Mouse (Mus musculus): ENCODE measurements around the gene Hist1h2af. TPM values are rescaled to one million over a fixed set of nuclear protein-coding genes. Genes with fewer than 3 reads are reported as not detected.
"Not testable (repeated sequence)": the region's sequence is repeated elsewhere in the genome, so short reads cannot be mapped to it uniquely, and the experiment has no call there.

Gene Hist1h2af
- total RNA-seq, 2 experiments from 2014 or later, result 27.0 to 28.3 TPM

DNA sequence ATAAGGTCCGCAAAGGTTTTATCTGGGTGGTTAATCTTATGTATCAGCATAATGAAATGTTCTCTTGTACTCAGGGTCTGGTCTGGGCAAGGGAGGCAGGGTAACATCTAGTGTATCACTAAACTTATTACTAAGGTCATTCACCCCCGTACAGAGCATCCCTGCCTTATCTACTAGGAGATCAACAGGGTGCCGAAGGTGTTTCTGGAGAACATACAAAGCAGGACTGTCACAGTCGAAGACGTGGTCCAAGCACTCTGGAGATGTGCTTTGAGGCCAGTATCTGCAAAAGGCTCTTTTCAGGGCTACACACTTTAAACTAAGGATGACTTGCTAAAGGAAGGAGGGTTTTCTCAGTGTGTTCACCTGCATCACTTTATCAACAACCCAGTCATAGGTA, 13.0 kb downstream of the Hist1h2af start:
- intact Hi-C loops (cut with DNase I), result no loop called here
- no peak for DNase-seq (ENCODE audit: extremely low spot score in 1 of 2, low spot score in 2 of 2)

- DNase-seq (ENCODE audit: extremely low spot score in 1 of 2, low spot score in 2 of 2), result no peak
These were observed 17.0 kb downstream of the Hist1h2af start for GRCm38 (mm10) chr13:23550761-23551145.

DNA sequence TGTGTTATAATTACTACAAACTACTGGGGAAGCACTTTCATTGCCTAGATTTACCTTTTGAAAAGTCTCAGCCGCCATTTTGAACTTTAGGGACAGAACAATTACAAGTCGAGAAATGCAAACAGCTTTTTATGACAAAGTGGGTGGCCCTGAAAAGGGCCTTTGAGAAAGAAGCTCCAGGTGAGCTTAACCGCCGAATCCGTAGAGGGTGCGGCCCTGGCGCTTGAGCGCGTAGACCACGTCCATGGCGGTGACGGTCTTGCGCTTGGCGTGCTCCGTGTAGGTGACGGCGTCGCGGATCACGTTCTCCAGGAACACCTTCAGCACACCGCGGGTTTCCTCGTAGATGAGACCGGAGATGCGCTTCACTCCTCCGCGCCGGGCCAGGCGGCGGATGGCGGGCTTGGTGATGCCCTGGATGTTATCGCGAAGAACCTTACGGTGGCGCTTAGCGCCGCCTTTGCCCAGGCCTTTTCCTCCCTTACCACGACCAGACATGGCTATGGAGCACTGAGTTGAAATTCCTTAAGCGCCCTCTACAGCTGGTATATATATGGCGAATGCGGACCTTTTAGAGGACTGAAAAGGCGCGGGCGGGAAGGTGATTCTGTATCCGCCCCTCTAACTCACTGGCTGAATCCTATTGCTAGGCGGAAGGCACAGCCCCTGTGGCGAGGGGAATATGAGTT, 17.6 kb downstream of the Hist1h2af start, which contains the start of gene Hist1h4f:
Hist1h4f (minus strand) TSS at position 503 of the 689 bp plus-strand sequence.
- DNase-seq (ENCODE audit: extremely low spot score in 1 of 2, low spot score in 2 of 2), result peak; percentile 90
- intact Hi-C loops (cut with DNase I), result loop anchor here (10.0 kb wide), 1 partner anchor 204 kb away; the partner anchor contains the start of genes Hist1h2ab, Hist1h3b and Hist1h4b

More at GRCm38 (mm10) chr13:23550761-23551145, 17.0 kb downstream of the Hist1h2af start:
- intact Hi-C loops (cut with DNase I), result loop anchor here (10.0 kb wide), 1 partner anchor 204 kb away; the partner anchor contains the start of genes Hist1h2ab, Hist1h3b and Hist1h4b

DNA sequence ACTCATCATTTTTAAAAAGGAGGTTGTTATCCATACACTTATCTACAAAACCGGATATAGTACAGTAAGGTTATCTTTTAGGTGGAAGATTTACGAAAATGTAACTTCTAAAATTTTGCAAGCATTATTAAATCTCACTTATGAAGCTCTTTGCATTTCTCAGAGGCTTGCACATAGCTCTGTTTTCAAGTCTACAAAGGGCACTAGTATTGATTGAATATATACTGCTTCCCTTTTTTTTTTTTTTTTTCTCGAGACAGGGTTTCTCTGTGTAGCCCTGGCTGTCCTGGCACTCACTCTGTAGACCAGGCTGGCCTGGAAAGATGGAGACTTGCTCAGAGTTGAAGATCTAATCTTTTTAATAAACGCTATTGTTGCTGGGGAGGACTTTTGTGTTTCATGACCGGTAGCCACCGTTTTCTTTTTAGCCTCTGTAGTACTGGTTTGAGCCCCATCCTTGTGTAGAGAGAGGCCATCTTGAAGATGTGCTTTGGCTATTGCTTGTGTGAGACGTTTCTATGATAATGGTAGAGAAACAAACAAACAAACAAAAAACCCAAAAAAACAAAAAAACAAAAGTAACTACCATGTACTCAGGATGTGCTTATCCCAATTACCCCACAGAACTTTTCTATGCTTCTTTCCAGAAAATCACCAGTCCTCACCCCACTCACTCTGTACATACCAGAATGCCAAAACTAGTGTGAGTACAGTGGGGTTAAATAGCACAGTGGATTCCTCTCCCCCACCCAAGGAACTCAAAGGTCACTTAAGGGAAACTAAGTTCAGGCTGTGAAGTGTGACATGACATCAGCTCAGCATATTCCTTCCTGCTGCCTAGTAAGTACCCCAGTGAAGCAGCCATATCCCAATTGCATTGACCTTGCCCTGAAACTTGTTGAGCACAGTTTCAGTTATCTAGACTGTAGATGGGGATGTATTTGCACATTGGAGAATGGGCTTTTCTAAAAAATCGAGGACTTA, 18.5 kb downstream of the Hist1h2af start:
- intact Hi-C loops (cut with DNase I), result loop anchor here (10.0 kb wide), 1 partner anchor 203 kb away; the partner anchor contains the start of genes Hist1h2ab, Hist1h3b and Hist1h4b
- DNase-seq (ENCODE audit: extremely low spot score in 1 of 2, low spot score in 2 of 2), result no peak

DNA sequence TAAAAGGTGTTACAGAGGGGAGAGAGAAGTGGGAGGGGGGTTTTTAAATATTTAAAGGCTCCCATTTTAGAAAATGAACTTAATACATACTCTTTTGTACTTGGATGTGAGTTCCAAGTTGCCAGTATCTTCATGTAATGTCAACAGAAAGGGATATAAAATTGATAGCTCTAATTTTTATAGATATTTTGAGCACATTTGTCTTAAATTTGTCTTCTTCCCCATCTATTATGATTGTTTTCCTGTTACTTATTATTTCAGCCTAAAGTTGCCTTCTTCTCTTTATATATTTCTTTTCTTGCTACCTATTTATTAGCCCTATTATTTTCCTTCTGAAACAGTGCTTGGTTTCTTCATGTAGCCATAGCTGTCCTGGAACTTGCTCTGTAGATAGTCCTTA, 19.3 kb downstream of the Hist1h2af start, which contains the start of gene Hist1h1d:
Hist1h1d (plus strand) TSS at position 301 of the 400 bp plus-strand sequence.
- no peak for DNase-seq (ENCODE audit: extremely low spot score in 1 of 2, low spot score in 2 of 2)
- intact Hi-C loops (cut with DNase I), result loop anchor here (10.0 kb wide), 1 partner anchor 202 kb away; the partner anchor contains the start of genes Hist1h2ab, Hist1h3b and Hist1h4b

GRCm38 (mm10) chr13:23554393-23554792, 20.7 kb downstream of the Hist1h2af start:
- intact Hi-C loops (cut with DNase I), result loop anchor here (10.0 kb wide), 1 partner anchor 200 kb away; the partner anchor contains the start of genes Hist1h2ab, Hist1h3b and Hist1h4b
- DNase-seq (ENCODE audit: extremely low spot score in 1 of 2, low spot score in 2 of 2), result no peak

GRCm38 (mm10) chr13:23554925-23555838, 21.5 kb downstream of the Hist1h2af start:
- DNase-seq (ENCODE audit: extremely low spot score in 1 of 2, low spot score in 2 of 2), result peak; percentile 77 to 80
- intact Hi-C loops (cut with DNase I), result loop anchor here (10.0 kb wide), 1 partner anchor 200 kb away; the partner anchor contains the start of genes Hist1h2ab, Hist1h3b and Hist1h4b

- intact Hi-C loops (cut with DNase I), result loop anchor here (10.0 kb wide), 1 partner anchor 199 kb away; the partner anchor contains the start of genes Hist1h2ab, Hist1h3b and Hist1h4b
- DNase-seq (ENCODE audit: extremely low spot score in 1 of 2, low spot score in 2 of 2), result peak; percentile 61 to 90
These were observed 22.2 kb downstream of the Hist1h2af start for GRCm38 (mm10) chr13:23555839-23556416.

DNA sequence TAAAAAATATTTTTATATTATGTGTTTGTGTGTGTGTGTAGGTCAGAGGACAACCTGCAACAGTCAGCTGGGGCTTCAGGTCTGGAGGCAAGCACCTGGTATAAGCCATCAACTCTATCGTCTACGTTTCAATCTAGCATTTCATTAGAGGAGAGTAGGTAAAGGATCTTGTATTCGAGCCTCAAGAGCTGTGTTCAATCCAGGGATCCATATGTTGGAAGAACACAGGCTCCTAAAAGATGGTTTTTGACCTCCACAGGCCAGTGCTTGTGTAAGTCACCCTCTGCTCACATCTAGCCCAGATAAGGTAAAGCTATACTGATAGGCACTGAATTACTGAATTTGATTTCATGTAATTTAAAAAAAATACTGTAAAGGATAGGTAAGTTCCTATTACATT, 23.2 kb downstream of the Hist1h2af start:
- no peak for DNase-seq (ENCODE audit: extremely low spot score in 1 of 2, low spot score in 2 of 2)
- intact Hi-C loops (cut with DNase I), result loop anchor here (10.0 kb wide), 1 partner anchor 198 kb away; the partner anchor contains the start of genes Hist1h2ab, Hist1h3b and Hist1h4b

DNA sequence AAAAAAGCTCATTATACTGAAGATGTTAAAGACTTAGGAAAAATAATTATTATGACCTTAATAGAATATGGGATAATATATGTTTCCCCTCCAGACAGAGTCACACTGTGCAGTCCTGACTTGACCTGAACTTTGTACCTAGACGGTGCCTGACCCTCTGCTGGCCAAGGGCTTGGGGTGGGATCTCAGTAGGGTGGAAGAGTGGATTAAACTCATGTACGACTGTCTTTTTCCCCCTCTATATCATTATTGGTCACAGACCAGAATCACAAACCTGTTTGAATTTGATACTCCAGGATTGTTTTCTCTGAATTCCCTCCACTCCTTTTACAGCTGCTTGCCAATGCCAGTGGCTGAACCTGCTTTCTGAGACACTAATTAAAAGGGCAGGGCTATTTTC, 27.0 kb downstream of the Hist1h2af start:
- DNase-seq (ENCODE audit: extremely low spot score in 1 of 2, low spot score in 2 of 2); intact Hi-C loops (cut with DNase I): not testable (repeated sequence)

DNA sequence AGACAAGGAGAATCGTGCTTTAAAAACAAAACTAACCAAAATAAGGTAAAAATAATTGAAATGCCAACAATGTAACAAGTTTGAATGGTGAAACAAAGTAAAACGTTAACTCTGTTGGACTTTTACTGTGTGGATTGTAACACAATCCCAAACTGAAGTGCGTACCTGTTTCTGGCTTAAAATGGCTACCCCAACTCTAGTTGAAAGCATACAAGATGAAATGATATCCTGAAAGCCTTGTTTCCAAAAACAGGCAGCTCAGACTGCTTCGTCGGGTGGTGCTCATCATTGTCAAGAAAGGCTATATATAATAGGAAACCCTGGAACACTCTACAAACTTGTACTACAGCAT, 27.8 kb downstream of the Hist1h2af start:
- DNase-seq (ENCODE audit: extremely low spot score in 1 of 2, low spot score in 2 of 2); intact Hi-C loops (cut with DNase I): not testable (repeated sequence)

- DNase-seq (ENCODE audit: extremely low spot score in 1 of 2, low spot score in 2 of 2), result peak; percentile 95 to 98
- intact Hi-C loops (cut with DNase I), result not testable (repeated sequence)
These were observed 28.4 kb downstream of the Hist1h2af start, which contains the start of gene Hist1h3e for GRCm38 (mm10) chr13:23561883-23562659. Hist1h3e (minus strand) TSS chr13:23562369.

DNA sequence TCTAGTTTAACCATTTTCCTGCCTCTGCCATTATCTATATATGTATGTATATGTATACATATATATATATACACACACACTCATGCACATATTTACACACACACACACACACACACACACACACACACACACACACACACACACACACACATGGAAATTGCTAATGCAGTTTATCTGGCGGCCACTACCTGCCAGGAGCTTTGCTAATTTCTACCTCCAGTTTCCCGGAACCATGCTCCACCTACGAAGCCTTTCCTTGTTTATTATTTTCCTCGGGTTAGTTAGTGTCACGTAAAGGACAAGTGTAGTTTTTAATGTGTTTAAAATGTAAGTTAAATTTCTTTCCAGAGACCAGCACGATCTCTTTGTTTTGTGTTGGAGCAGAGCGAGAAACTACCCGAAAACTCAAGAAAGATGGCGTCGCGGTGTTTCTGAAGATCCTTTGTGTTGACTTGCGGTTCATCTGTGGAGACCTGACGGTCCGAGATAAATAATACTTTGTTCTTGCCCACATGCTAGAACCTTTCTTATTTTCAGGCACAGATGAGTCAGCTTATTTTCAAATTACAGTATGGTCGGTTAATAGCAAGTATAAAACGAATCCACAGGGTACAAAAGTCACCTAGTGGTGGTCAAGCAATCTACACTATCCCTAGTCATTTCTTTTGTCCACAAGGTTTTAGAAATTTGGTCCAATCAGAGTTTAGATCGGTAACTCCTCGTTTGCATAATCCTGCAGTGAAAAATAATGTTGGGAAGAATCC, 29.2 kb downstream of the Hist1h2af start:
- intact Hi-C loops (cut with DNase I), result no loop called here
- peak in 1 of 2 experiments; percentile 68 for DNase-seq (ENCODE audit: extremely low spot score in 1 of 2, low spot score in 2 of 2)

GRCm38 (mm10) chr13:23564482-23564881, 30.8 kb downstream of the Hist1h2af start:
- intact Hi-C loops (cut with DNase I), result no loop called here
- no peak for DNase-seq (ENCODE audit: extremely low spot score in 1 of 2, low spot score in 2 of 2)

DNA sequence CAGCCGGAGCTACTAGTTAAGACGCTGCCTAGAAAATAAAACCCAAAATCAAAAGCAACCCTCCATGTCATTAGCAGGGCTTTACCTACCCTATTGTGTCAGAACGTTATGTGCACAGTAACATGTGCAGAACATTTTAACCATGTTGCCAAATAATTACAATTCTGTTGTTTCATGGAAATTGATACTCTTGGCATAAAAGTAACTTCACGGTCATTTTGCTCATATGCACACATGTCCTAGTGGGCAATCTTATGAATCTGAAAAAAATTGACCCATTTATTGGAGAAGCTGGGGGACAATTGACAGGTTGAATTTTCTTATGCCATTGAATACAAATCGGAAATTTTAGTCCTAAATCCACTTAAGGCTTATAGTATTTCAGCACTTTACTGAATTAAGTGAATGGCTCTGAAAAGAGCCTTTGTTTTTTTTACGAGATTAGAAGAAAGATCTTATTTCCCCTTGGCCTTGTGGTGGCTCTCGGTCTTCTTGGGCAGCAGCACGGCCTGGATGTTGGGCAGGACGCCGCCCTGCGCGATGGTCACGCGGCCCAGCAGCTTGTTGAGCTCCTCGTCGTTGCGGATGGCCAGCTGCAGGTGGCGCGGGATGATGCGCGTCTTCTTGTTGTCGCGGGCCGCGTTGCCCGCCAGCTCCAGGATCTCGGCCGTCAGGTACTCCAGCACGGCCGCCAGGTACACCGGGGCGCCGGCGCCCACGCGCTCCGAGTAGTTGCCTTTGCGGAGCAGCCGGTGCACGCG, 36.7 kb downstream of the Hist1h2af start:
- DNase-seq (ENCODE audit: extremely low spot score in 1 of 2, low spot score in 2 of 2); intact Hi-C loops (cut with DNase I): not testable (repeated sequence)

Data from left cerebral cortex, postnatal 10 days (tissue).